Mouse (Mus musculus): ENCODE results near the gene Kbtbd4. TPM values are rescaled to one million over a fixed set of nuclear protein-coding genes. Genes with fewer than 3 reads are reported as not detected.
A peak's percentile ranks its signal among the peaks of the same experiment; 100 is the strongest.

Gene Kbtbd4
- polyA plus RNA-seq, 1 experiment from 2014 or later, result 33.0 TPM

DNA sequence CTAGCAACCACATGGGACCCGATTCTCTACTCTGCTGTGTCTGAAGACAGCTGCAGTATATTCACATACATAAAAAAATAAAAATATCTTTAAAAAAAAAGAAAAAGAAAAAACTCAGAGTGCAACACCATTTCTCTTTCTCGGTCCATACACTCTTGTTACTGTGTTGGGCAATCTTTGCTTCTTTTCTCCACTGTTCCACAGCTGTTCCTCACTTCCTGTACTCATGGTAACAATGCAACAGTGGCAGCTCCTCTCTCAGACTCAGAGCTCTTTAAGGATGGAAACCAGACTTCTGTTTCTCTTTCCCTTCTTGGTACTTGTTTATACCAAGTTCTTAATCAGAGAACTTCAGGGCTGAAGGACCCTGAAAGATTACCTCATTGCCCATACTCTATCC, 1.1 kb upstream of the Kbtbd4 start:
- no peaks in the 10 kb centered on the region for H3K27me3 ChIP-seq
- ATAC-seq, result no peak
- CTCF ChIA-PET, result interaction anchor here (1.3 kb wide), 1 partner anchor 36 kb away, joined by 3 read pairs; no protein-coding TSS in a partner anchor
- no peak for TF ChIP-seq CTCF (IDR thresholded peaks at IDR 0.05)
- in situ Hi-C loops (cut with MboI; ENCODE audit: low pct_unique_long_range_greater_than_20kb), result no loop called here
- POLR2A ChIA-PET, result interaction anchor here (1.0 kb wide), 1 partner anchor 11 kb away, joined by 5 read pairs; no protein-coding TSS in a partner anchor
- DNase-seq (ENCODE audit: low read depth, low spot score), result no peak

GRCm38 (mm10) chr2:90904856-90905224, 300 bp downstream of the Kbtbd4 start:
- TF ChIP-seq CTCF (IDR thresholded peaks at IDR 0.05), result no peak
- CTCF ChIA-PET, result interaction anchor here (1.2 to 1.9 kb wide), 2 partner anchors 9 to 38 kb away, joined by 5 read pairs; no protein-coding TSS in a partner anchor
- in situ Hi-C loops (cut with MboI; ENCODE audit: low pct_unique_long_range_greater_than_20kb), result no loop called here
- no peaks in the 10 kb centered on the region for H3K27me3 ChIP-seq
- ATAC-seq (no peak), DNase-seq (ENCODE audit: low read depth, low spot score) (no peak)
- POLR2A ChIA-PET, result interaction anchor here (0.7 to 1.8 kb wide), 4 partner anchors 9 to 159 kb away, joined by 3 to 5 read pairs (median 3); no protein-coding TSS in a partner anchor

- no peak for ATAC-seq
- DNase-seq (ENCODE audit: low read depth, low spot score), result no peak
- no peaks in the 10 kb centered on the region for H3K27me3 ChIP-seq
- ChIA-PET CTCF (interaction anchor here (0.9 to 2.0 kb wide), 5 partner anchors 9 to 146 kb away, joined by 3 to 7 read pairs (median 4); no protein-coding TSS in a partner anchor), POLR2A (interaction anchor here (1.8 kb wide), 1 partner anchor 11 kb away, joined by 5 read pairs; no protein-coding TSS in a partner anchor)
- TF ChIP-seq CTCF (IDR thresholded peaks at IDR 0.05), result no peak
- in situ Hi-C loops (cut with MboI; ENCODE audit: low pct_unique_long_range_greater_than_20kb), result no loop called here
Observed at GRCm38 (mm10) chr2:90906721-90907120, 2.2 kb downstream of the Kbtbd4 start.

- ATAC-seq, result no peak
- ChIA-PET CTCF (no interaction called here), POLR2A (no interaction called here)
- in situ Hi-C loops (cut with MboI; ENCODE audit: low pct_unique_long_range_greater_than_20kb), result no loop called here
- TF ChIP-seq CTCF (IDR thresholded peaks at IDR 0.05), result no peak
- H3K27me3 ChIP-seq, result no peaks in the 10 kb centered on the region
- no peak for DNase-seq (ENCODE audit: low read depth, low spot score)
Observed at GRCm38 (mm10) chr2:90910861-90911260, 6.3 kb downstream of the Kbtbd4 start.

- no peak for ATAC-seq
- in situ Hi-C loops (cut with MboI; ENCODE audit: low pct_unique_long_range_greater_than_20kb), result no loop called here
- ChIA-PET POLR2A (interaction anchor here (0.9 kb wide), 1 partner anchor 17 kb away, joined by 9 read pairs; no protein-coding TSS in a partner anchor), CTCF (no interaction called here)
- no peak for TF ChIP-seq CTCF (IDR thresholded peaks at IDR 0.05)
- no peak for DNase-seq (ENCODE audit: low read depth, low spot score)
- H3K27me3 ChIP-seq, result no peaks in the 10 kb centered on the region
Observed at GRCm38 (mm10) chr2:90911668-90912067, 7.1 kb downstream of the Kbtbd4 start.

DNA sequence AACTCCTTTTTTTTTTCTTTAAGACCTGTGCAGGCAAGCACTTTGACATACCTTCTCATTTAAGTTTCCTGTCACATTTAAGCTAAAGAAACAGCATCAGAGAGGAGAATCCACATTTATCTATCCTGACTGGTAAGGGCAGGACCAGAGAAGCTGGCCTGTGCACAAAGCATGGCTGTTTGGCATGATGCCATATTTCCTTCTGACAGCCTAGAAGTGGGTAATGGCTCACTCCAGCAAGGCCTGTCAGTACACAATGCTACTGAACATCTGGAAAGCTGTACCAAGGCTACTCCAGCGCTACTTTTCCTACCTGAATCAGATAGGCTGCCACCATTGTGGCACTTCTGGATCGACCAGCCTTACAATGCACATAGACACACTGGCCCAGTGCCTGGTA, 9.1 kb downstream of the Kbtbd4 start:
- no peaks in the 10 kb centered on the region for H3K27me3 ChIP-seq
- no peak for DNase-seq (ENCODE audit: low read depth, low spot score)
- POLR2A ChIA-PET, result interaction anchor here (0.6 to 1.7 kb wide), 5 partner anchors 9 to 303 kb away, joined by 3 to 5 read pairs (median 3); no protein-coding TSS in a partner anchor
- TF ChIP-seq CTCF (IDR thresholded peaks at IDR 0.05), result no peak
- ATAC-seq, result no peak
- in situ Hi-C loops (cut with MboI; ENCODE audit: low pct_unique_long_range_greater_than_20kb), result no loop called here
- CTCF ChIA-PET, result interaction anchor here (1.1 to 2.1 kb wide), 4 partner anchors 9 to 106 kb away, joined by 3 to 10 read pairs (median 4); partner anchors contain the start of genes Kbtbd4 and Ndufs3

- no peaks in the 10 kb centered on the region for H3K27me3 ChIP-seq
- ATAC-seq, result no peak
- no peak for DNase-seq (ENCODE audit: low read depth, low spot score)
- POLR2A ChIA-PET, result interaction anchor here (0.8 to 1.7 kb wide), 2 partner anchors 11 to 12 kb away, joined by 3 to 5 read pairs; partner anchors contain the start of genes Kbtbd4 and Ndufs3
- TF ChIP-seq CTCF (IDR thresholded peaks at IDR 0.05), result no peak
- in situ Hi-C loops (cut with MboI; ENCODE audit: low pct_unique_long_range_greater_than_20kb), result no loop called here
- CTCF ChIA-PET, result interaction anchor here (0.8 to 1.9 kb wide), 4 partner anchors 9 to 45 kb away, joined by 3 to 9 read pairs (median 4); partner anchors contain the start of gene Celf1
Observed at GRCm38 (mm10) chr2:90915516-90915915, 11.0 kb downstream of the Kbtbd4 start.

GRCm38 (mm10) chr2:90916560-90917232, 12.2 kb downstream of the Kbtbd4 start:
- in situ Hi-C loops (cut with MboI; ENCODE audit: low pct_unique_long_range_greater_than_20kb), result no loop called here
- no peak for TF ChIP-seq CTCF (IDR thresholded peaks at IDR 0.05)
- POLR2A ChIA-PET, result interaction anchor here (0.7 to 1.9 kb wide), 2 partner anchors 11 to 39 kb away, joined by 3 to 5 read pairs; no protein-coding TSS in a partner anchor
- ATAC-seq, result peak; percentile 7
- no peak for DNase-seq (ENCODE audit: low read depth, low spot score)
- CTCF ChIA-PET, result interaction anchor here (0.8 to 1.9 kb wide), 5 partner anchors 11 to 50 kb away, joined by 3 to 9 read pairs (median 4); partner anchors contain the start of gene Celf1
- H3K27me3 ChIP-seq, result no peaks in the 10 kb centered on the region

DNA sequence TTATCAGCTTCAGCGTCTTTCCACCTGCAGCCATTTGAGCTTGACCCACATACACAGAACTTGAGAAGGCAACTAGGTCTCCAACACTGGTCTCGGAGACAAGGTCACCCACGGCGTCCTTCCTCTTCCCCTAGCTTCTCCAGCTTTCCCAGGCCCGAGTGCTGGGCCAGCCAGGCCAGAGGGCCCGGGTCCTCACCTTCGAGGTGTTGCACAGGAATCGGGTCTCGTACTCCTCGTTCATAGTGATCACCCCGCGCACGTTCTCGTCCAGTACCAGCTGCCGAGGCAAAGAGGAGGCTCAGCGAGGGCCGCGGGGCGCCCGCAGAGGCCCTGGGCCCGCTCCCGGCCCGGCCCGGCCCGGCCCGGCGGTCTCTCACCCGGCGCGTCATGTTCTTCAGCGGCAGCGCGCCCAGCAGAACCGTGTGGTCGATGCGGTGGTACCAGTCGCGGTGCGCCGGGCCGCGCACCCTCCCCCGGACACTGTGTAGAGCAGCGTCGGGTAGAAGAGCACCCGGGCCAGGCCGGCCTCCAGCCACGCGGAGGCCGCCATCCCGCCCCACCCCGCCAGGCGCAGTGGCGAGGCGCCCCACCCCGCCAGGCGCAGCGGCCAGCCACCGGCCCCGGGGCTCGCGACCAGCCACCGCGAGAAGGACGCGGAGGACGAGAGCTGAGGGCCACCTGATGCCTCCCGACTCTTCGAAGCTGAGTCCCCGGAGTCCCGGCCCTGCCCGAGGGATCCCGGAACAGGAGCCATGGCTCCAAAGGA, 12.9 kb downstream of the Kbtbd4 start:
- ChIA-PET CTCF (interaction anchor here (0.8 to 1.9 kb wide), 2 partner anchors 11 to 23 kb away, joined by 4 to 9 read pairs; partner anchors contain the start of gene Celf1), POLR2A (interaction anchor here (0.7 to 1.9 kb wide), 2 partner anchors 12 to 38 kb away, joined by 3 to 5 read pairs; no protein-coding TSS in a partner anchor)
- H3K27me3 ChIP-seq, result no peaks in the 10 kb centered on the region
- no peak for TF ChIP-seq CTCF (IDR thresholded peaks at IDR 0.05)
- in situ Hi-C loops (cut with MboI; ENCODE audit: low pct_unique_long_range_greater_than_20kb), result no loop called here
- ATAC-seq (peak; percentile 84), DNase-seq (ENCODE audit: low read depth, low spot score) (no peak)

GRCm38 (mm10) chr2:90917999-90918698, 13.6 kb downstream of the Kbtbd4 start:
- POLR2A ChIA-PET, result interaction anchor here (1.9 kb wide), 1 partner anchor 12 kb away, joined by 5 read pairs; no protein-coding TSS in a partner anchor
- no peaks in the 10 kb centered on the region for H3K27me3 ChIP-seq
- ATAC-seq, result no peak
- CTCF ChIA-PET, result no interaction called here
- DNase-seq (ENCODE audit: low read depth, low spot score), result no peak
- no peak for TF ChIP-seq CTCF (IDR thresholded peaks at IDR 0.05)
- in situ Hi-C loops (cut with MboI; ENCODE audit: low pct_unique_long_range_greater_than_20kb), result no loop called here
